Mouse (Mus musculus) megakaryocyte, embryonic 14.5 days (primary cell): ENCODE data around the gene Marveld2. TPM values are rescaled to one million over a fixed set of nuclear protein-coding genes. Genes with fewer than 3 reads are reported as not detected.

ENCODE experiments used
- H3K27me3 ChIP-seq: replicated peaks from 2 replicates; pipeline ENCODE3; 2012; ENCODE audit warnings: inconsistent platforms
- H3K36me3 ChIP-seq: replicated peaks from 2 replicates; pipeline ENCODE3; 2012; ENCODE audit warnings: low read length, inconsistent platforms, mixed read lengths
- H3K4me1 ChIP-seq: 2 replicates; pipeline ENCODE4 v1.6.1; 2012; ENCODE audit warnings: inconsistent platforms
- H3K4me3 ChIP-seq: replicated peaks from 2 replicates; pipeline ENCODE3; 2012; ENCODE audit warnings: moderate library complexity, mild to moderate bottlenecking, inconsistent platforms
- H3K9me3 ChIP-seq: 2 replicates; pipeline ENCODE4 v1.6.1; 2012; ENCODE audit warnings: inconsistent platforms
- FLI1 ChIP-seq: IDR thresholded peaks from 2 replicates; pipeline ENCODE4 v1.6.1; 2012; ENCODE audit warnings: low read length, inconsistent platforms, mixed read lengths
- GATA1 ChIP-seq: IDR thresholded peaks from 3 replicates; pipeline ENCODE4 v1.6.1; 2012; ENCODE audit warnings: mixed read lengths, low read length, inconsistent platforms, borderline replicate concordance
- polyA plus RNA-seq: library from polyadenylated mRNA; stranded (reverse); fragments of >175 nt; gene quantifications from 2 replicates; pipeline ENCODE4 v1.2.3, GENCODE M21; 2012; ENCODE audit warnings: low replicate concordance; ENCODE audit not compliant: insufficient read depth

Marveld2 gene
- polyA plus RNA-seq, 1 experiment, result 0.27 TPM

DNA sequence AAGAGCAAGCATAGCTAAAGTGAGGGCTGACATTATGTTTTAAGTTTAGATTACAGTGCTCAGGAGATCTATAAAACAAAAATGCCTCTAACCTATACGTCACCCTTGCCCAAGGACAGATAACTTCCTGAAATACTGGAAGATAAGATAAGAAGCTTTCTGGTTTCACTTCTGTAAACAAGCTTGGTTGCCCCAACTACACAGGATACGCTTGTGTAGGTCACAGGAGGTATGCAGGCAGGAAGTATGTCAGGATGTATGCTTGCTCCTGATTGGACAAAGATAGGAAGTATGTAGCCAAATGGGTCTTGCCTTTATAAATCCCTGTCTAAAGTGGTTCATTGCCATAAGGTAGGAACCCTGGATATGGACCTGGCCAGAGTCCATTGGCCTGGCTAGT, 40.8 kb downstream of the Marveld2 start:
- Histone ChIP-seq H3K4me1 (peaks cover 16% of the 10 kb centered on the region), H3K27me3 (no peaks in the 10 kb centered on the region), H3K36me3 (no peaks in the 10 kb centered on the region), H3K9me3 (peaks cover 4% of the 10 kb centered on the region; the same call in 1 of the 2 replicates), H3K4me3 (no peak overlapping the region)
- no peak for TF ChIP-seq GATA1
- no peak for TF ChIP-seq FLI1

DNA sequence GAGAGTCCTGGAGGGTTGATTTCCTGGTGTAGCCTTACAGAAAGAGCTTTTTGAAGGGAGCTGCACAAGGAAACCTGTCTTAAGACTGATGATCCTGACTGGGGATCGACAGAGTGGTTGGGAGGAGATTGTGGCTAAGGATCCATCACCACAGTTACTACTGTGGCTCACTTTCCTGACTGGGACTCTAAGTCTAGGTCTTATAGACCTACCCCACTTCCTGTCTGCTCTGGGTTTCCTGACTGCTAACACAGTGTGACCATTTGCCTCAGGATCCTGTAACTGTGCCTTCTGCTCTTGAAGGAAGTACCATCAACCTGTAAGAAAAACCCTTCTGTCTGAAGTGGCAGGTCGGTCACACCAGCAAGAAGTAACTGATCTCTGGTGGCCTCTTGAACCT, 46.1 kb downstream of the Marveld2 start:
- no peaks in the 10 kb centered on the region for H3K27me3 ChIP-seq
- H3K4me1 ChIP-seq, result peaks cover 14% of the 10 kb centered on the region
- H3K4me3 ChIP-seq, result no peak overlapping the region
- H3K9me3 ChIP-seq, result peaks cover 10% of the 10 kb centered on the region; the same call in 1 of the 2 replicates
- TF ChIP-seq FLI1 (no peak), GATA1 (no peak)
- no peaks in the 10 kb centered on the region for H3K36me3 ChIP-seq

DNA sequence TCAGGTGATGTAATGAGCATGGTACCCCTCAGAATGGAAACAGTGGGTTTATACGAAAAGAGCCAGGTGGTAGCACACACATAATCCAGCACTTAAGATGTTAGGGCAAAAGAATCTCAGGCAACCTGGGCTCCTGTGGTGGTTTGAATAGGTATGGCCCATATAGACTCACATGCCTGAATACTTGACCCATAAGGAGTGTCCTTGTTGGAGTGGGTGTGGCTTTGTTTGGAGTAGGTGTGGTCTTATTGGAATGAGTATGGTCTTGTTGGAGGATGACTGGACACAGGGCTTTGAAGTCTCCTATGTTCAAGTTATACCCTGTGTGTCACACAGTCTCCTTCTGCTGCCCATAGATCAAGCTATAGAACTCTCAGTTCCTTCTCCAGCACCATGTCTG, 48.4 kb downstream of the Marveld2 start:
- no peak for TF ChIP-seq GATA1
- TF ChIP-seq FLI1, result no peak
- H3K27me3 ChIP-seq, result no peaks in the 10 kb centered on the region
- no peaks in the 10 kb centered on the region for H3K36me3 ChIP-seq
- no peak overlapping the region for H3K4me3 ChIP-seq
- H3K9me3 ChIP-seq, result peaks cover 6% of the 10 kb centered on the region; the same call in 1 of the 2 replicates
- H3K4me1 ChIP-seq, result peaks cover 12% of the 10 kb centered on the region

DNA sequence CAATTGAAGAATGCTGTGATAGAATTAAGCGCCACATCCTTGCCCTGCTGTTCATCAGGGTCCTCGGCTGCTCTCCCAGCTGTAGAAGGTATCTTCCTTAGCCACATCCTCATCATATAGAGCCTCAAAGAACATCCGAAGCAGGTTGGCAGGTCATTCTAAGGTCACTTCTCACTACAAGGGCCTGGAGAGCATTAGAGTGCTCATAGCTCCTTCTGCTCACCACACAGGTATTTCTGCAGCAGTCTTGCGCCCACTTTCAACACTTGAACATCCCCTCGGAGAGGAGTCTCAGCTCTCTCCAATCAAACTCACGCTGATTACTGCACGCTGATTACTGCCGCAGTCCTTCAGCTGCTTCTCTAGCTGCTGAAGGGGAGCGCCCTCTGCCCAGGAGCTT, 57.3 kb downstream of the Marveld2 start:
- Histone ChIP-seq H3K4me3 (no peak overlapping the region), H3K4me1 (no peaks in the 10 kb centered on the region), H3K27me3 (peaks cover 14% of the 10 kb centered on the region), H3K9me3 (no peaks in the 10 kb centered on the region), H3K36me3 (no peaks in the 10 kb centered on the region)
- TF ChIP-seq FLI1, result no peak
- no peak for TF ChIP-seq GATA1

DNA sequence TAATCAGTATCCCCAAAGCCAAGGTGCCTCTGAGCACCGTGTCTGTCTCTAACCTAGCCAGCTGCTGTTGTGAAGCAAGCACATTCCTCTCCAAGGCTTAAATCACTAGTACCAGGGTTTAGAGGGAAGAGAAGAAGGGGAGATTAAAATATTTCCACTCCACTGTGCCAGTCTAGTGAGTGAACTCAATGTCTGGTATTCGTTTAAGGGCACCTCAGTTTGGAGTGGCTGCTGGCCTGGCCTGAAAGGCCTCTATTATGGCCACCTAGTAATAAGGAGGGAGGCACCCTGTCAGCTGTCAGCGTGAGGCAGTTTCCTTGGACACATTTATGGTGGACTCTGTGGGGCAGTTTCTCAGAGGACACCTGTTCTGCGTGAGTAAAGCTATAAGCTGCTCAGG, 59.8 kb downstream of the Marveld2 start:
- H3K9me3 ChIP-seq, result no peaks in the 10 kb centered on the region
- peaks cover 13% of the 10 kb centered on the region for H3K4me1 ChIP-seq
- no peak overlapping the region for H3K4me3 ChIP-seq

DNA sequence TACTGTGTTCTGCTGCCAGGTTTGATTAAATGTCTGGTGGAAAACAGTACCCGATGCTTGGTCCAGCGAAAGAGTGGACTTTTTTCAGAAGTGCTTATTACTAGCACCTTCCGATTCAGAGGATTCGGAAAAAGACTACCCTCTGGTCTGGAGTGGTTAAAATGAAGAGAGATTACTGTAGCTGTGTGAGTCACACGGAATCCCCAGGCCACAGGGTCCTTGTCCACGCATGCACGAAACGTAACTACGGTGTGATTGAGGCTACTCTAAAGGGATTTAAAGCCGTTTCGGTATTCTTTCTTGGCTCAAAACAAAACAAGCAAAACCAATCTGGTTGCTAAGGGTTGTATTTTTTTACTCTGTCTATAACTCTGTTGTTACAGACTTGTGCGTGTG, 63.7 kb downstream of the Marveld2 start:
- Histone ChIP-seq H3K4me3 (peak overlapping the region; percentile 93), H3K4me1 (peaks cover 22% of the 10 kb centered on the region), H3K9me3 (no peaks in the 10 kb centered on the region; the same call in 1 of the 2 replicates), H3K27me3 (peaks cover 61% of the 10 kb centered on the region), H3K36me3 (no peaks in the 10 kb centered on the region)
- no peak for TF ChIP-seq FLI1
- no peak for TF ChIP-seq GATA1

More for the DNA sequence above, 59.8 kb downstream of the Marveld2 start:
- Histone ChIP-seq H3K36me3 (no peaks in the 10 kb centered on the region), H3K27me3 (peaks cover 36% of the 10 kb centered on the region)
- TF ChIP-seq GATA1 (no peak), FLI1 (no peak)

DNA sequence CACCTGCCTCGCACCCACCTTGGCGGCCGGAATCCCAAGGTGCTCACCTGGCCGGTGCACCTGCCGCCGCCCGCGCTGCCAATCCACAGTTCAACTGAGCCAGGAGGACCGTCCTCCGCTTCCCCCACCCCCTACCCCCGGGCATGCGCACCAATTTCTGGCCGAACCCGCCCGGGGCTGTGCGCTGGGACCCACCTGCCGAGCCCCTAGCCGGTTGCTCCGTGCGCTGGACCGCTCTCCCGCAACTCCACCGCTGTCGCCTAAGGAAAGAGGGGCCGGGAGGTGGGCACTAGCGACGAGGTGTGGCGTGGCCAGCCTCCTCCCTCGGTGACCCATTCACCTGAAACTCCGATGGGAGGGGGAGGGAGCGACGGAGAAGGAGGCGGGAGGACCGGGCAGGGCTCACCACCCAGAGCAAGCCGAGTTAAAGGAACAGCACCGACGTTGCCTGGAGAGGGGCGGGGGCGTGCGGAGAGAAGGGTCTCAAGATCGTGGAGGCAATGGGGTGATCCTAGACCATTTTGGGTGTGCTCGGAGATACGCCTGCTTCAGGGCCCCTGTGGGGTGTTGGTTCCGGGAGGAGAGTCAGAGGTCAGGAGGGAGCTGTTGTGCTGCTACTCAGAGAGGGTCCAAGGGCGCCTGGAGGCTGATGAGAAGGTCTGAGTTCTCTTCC, 64.3 kb downstream of the Marveld2 start, which contains the start of gene Ocln:
Ocln (minus strand) TSS at position 350 of the 673 bp plus-strand sequence.
- Histone ChIP-seq H3K9me3 (no peaks in the 10 kb centered on the region; the same call in 1 of the 2 replicates), H3K4me1 (peaks cover 22% of the 10 kb centered on the region), H3K27me3 (peaks cover 58% of the 10 kb centered on the region), H3K36me3 (no peaks in the 10 kb centered on the region), H3K4me3 (peak within 1 kb of the TSS; percentile 93)
- TF ChIP-seq GATA1 (no peak), FLI1 (no peak)

DNA sequence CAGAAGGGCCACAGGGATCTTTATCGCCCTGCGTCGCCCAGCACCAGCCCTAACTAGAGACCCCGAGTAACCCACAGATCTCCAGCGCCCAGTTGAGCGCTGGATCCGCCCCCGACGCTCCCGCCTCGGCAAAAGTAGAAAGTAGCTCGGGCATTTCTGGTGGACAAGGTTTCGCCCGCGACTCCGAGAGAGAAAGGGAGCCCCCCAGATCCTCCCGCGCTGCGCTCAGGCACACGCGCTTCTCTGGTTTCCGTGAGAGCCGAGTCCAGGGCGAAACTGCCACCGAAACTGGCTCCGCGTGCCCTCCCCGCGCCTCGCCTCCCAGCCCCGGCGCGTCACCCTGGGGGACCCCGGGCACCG, 64.8 kb downstream of the Marveld2 start:
- Histone ChIP-seq H3K4me1 (peaks cover 22% of the 10 kb centered on the region), H3K9me3 (no peaks in the 10 kb centered on the region; the same call in 1 of the 2 replicates), H3K36me3 (no peaks in the 10 kb centered on the region), H3K27me3 (peaks cover 54% of the 10 kb centered on the region), H3K4me3 (peak overlapping the region; percentile 93)
- TF ChIP-seq GATA1, result no peak

DNA sequence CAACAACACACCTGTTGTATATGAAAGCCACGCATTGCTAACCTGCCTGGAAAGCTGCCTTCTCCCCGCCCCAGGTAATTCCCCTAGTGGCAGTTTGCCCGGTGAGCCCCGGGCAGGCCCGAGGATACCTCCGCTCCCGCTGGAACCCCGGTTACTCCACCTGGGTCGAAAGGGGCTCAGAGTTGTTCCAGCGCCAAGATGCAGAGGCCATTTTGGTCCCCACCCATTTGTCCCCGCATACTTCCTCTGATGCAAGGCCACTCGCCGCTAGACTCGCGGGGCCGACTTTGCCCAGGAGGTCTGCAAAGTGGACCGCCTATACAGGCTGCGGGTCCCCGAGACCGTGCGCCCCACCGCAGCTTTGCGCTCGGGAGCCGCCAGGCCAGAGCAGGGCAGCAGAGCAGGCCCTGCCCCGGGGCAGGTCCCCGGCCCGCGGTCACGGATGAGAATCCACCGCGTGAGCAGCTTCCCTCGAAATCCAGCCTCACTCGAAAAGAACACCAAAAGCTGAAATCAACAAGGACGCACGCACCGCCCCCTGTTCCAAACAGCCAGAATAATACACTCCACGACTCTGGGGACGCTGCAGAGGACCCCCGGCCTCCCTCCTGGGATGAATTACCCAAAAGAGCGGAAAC, 65.3 kb downstream of the Marveld2 start:
- H3K36me3 ChIP-seq, result no peaks in the 10 kb centered on the region
- H3K27me3 ChIP-seq, result peaks cover 54% of the 10 kb centered on the region
- TF ChIP-seq GATA1, result no peak
- TF ChIP-seq FLI1, result no peak
- peaks cover 1% of the 10 kb centered on the region for H3K9me3 ChIP-seq
- peak overlapping the region; percentile 93 for H3K4me3 ChIP-seq
- H3K4me1 ChIP-seq, result peaks cover 22% of the 10 kb centered on the region

DNA sequence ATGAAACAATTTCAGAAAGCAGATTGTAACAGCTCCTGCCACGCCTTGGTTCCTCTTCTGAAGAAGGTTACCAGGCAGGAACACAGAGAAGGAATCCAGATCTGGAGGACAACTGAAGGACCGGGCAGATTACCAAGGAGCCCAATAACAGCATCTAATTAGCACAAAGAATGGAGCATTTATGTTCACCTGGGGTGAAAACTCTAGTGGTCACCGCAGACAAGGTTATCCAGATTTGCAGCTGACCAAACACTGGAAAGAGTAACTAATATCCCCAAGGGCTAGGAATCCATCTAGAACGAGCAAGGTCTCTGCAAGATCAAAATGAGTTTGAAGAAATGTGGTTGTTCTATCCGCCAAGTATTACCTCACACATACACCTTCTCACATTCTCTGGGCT, 69.5 kb downstream of the Marveld2 start:
- H3K9me3 ChIP-seq, result peaks cover 3% of the 10 kb centered on the region
- H3K4me1 ChIP-seq, result peaks cover 19% of the 10 kb centered on the region
- peaks cover 33% of the 10 kb centered on the region for H3K27me3 ChIP-seq
- no peak overlapping the region for H3K4me3 ChIP-seq
- TF ChIP-seq FLI1, result no peak
- no peak for TF ChIP-seq GATA1
- H3K36me3 ChIP-seq, result no peaks in the 10 kb centered on the region

Other genes with a start within 250 kb of the Marveld2 start
- 0.02 TPM in 1 of 2 replicates, not detected in the other for gene Naip1, start 164.1 kb downstream of the Marveld2 start, polyA plus RNA-seq
- 5.8 and 10.0 TPM in 2 replicates for gene Gtf2h2, start 124.4 kb downstream of the Marveld2 start, polyA plus RNA-seq
- not detected in 2 replicates for gene Ocln, start 64.3 kb downstream of the Marveld2 start, polyA plus RNA-seq
- gene Ak6, start 34.0 kb upstream of the Marveld2 start, polyA plus RNA-seq, result 1.8 and 21.1 TPM in 2 replicates
- 13.2 and 17.2 TPM in 2 replicates for gene Rad17, start 34.1 kb upstream of the Marveld2 start, polyA plus RNA-seq
- gene Taf9, start 34.6 kb upstream of the Marveld2 start, polyA plus RNA-seq, result 2.6 and 10.8 TPM in 2 replicates
- 0.47 TPM in 1 of 2 replicates, not detected in the other for gene Ccdc125, start 52.7 kb upstream of the Marveld2 start, polyA plus RNA-seq
- 15.0 and 19.6 TPM in 2 replicates for gene Cdk7, start 114.0 kb upstream of the Marveld2 start, polyA plus RNA-seq
- gene Mrps36, start 127.7 kb upstream of the Marveld2 start, polyA plus RNA-seq, result 44.4 and 117 TPM in 2 replicates
- 9.2 TPM in 1 of 2 replicates, not detected in the other for gene Cenph, start 158.9 kb upstream of the Marveld2 start, polyA plus RNA-seq
- 3.9 TPM in 1 of 2 replicates, not detected in the other for gene Ccnb1, start 169.6 kb upstream of the Marveld2 start, polyA plus RNA-seq
- gene Slc30a5, start 216.5 kb upstream of the Marveld2 start, polyA plus RNA-seq, result 2.0 and 2.3 TPM in 2 replicates